Mouse (Mus musculus): ENCODE measurements around the gene Kdm5a.
A peak's percentile ranks its signal among the peaks of the same experiment; 100 is the strongest.

Kdm5a gene

GRCm38 (mm10) chr6:120442171-120442749, 78.3 kb downstream of the Kdm5a start:
- no peak for DNase-seq

- DNase-seq: no peak
These were observed 79.7 kb downstream of the Kdm5a start for GRCm38 (mm10) chr6:120443363-120444355.

- no peak for DNase-seq
These were observed 86.3 kb downstream of the Kdm5a start for GRCm38 (mm10) chr6:120450208-120450607.

GRCm38 (mm10) chr6:120452384-120453102, 88.6 kb downstream of the Kdm5a start:
- DNase-seq: no peak

GRCm38 (mm10) chr6:120453103-120453445, 89.2 kb downstream of the Kdm5a start:
- no peak for DNase-seq

GRCm38 (mm10) chr6:120453556-120453955, 89.6 kb downstream of the Kdm5a start:
- DNase-seq: no peak

GRCm38 (mm10) chr6:120454627-120455077, 90.7 kb downstream of the Kdm5a start:
- peak; percentile 33 for DNase-seq

- no peak for DNase-seq
These were observed 93.2 kb downstream of the Kdm5a start for GRCm38 (mm10) chr6:120457074-120457473.

- no peak for DNase-seq
These were observed 93.8 kb downstream of the Kdm5a start for GRCm38 (mm10) chr6:120457751-120458150.

GRCm38 (mm10) chr6:120461217-120461616, 97.3 kb downstream of the Kdm5a start:
- no peak for DNase-seq

- DNase-seq: no peak
These were observed 98.3 kb downstream of the Kdm5a start for GRCm38 (mm10) chr6:120462251-120462650.

- peak; percentile 81 for DNase-seq
These were observed 99.4 kb downstream of the Kdm5a start, which contains the start of gene Il17ra for GRCm38 (mm10) chr6:120463086-120463871. Il17ra (plus strand) TSS chr6:120463247.

- DNase-seq: peak; percentile 65
These were observed 100.0 kb downstream of the Kdm5a start for GRCm38 (mm10) chr6:120463884-120464283.

GRCm38 (mm10) chr6:120464406-120464939, 100.5 kb downstream of the Kdm5a start:
- DNase-seq: no peak

GRCm38 (mm10) chr6:120465393-120465792, 101.5 kb downstream of the Kdm5a start:
- DNase-seq: no peak

- no peak for DNase-seq
These were observed 102.8 kb downstream of the Kdm5a start for GRCm38 (mm10) chr6:120466609-120467329.

GRCm38 (mm10) chr6:120468259-120468658, 104.3 kb downstream of the Kdm5a start:
- no peak for DNase-seq

GRCm38 (mm10) chr6:120469268-120469667, 105.3 kb downstream of the Kdm5a start:
- DNase-seq: no peak

- DNase-seq: no peak
These were observed 105.8 kb downstream of the Kdm5a start for GRCm38 (mm10) chr6:120469770-120470169.

- DNase-seq: no peak
These were observed 106.7 kb downstream of the Kdm5a start for GRCm38 (mm10) chr6:120470666-120471065.

- DNase-seq: no peak
These were observed 108.1 kb downstream of the Kdm5a start for GRCm38 (mm10) chr6:120471991-120472441.

Measured in lung, postnatal 10 days (tissue).